Mouse (Mus musculus): ENCODE data around the gene Mog.

Mog gene

GRCm38 (mm10) chr17:37022628-37023576, at the start of gene Mog:
TSS of gene Mog (minus strand) at chr17:37023398.
- no peak for DNase-seq (ENCODE audit: extremely low spot score, low read depth, low spot score)

- DNase-seq (ENCODE audit: extremely low spot score, low read depth, low spot score) = no peak
These were observed 49.6 kb upstream of the Mog start for GRCm38 (mm10) chr17:37072730-37073276.

- DNase-seq (ENCODE audit: extremely low spot score, low read depth, low spot score) = no peak
These were observed 49.0 kb upstream of the Mog start for GRCm38 (mm10) chr17:37072080-37072729.

GRCm38 (mm10) chr17:37070121-37070520, 46.9 kb upstream of the Mog start:
- no peak for DNase-seq (ENCODE audit: extremely low spot score, low read depth, low spot score)

GRCm38 (mm10) chr17:37067861-37068260, 44.7 kb upstream of the Mog start:
- DNase-seq (ENCODE audit: extremely low spot score, low read depth, low spot score) = no peak

GRCm38 (mm10) chr17:37065993-37066392, 42.8 kb upstream of the Mog start:
- no peak for DNase-seq (ENCODE audit: extremely low spot score, low read depth, low spot score)

- no peak for DNase-seq (ENCODE audit: extremely low spot score, low read depth, low spot score)
These were observed 40.7 kb upstream of the Mog start for GRCm38 (mm10) chr17:37063686-37064495.

GRCm38 (mm10) chr17:37063063-37063462, 39.9 kb upstream of the Mog start:
- DNase-seq (ENCODE audit: extremely low spot score, low read depth, low spot score) = no peak

- no peak for DNase-seq (ENCODE audit: extremely low spot score, low read depth, low spot score)
These were observed 39.0 kb upstream of the Mog start for GRCm38 (mm10) chr17:37062101-37062641.

GRCm38 (mm10) chr17:37061435-37061834, 38.2 kb upstream of the Mog start:
- DNase-seq (ENCODE audit: extremely low spot score, low read depth, low spot score) = no peak

GRCm38 (mm10) chr17:37056957-37057356, 33.8 kb upstream of the Mog start:
- DNase-seq (ENCODE audit: extremely low spot score, low read depth, low spot score) = no peak

GRCm38 (mm10) chr17:37051745-37052144, 28.5 kb upstream of the Mog start:
- no peak for DNase-seq (ENCODE audit: extremely low spot score, low read depth, low spot score)

GRCm38 (mm10) chr17:37050876-37051275, 27.7 kb upstream of the Mog start:
- DNase-seq (ENCODE audit: extremely low spot score, low read depth, low spot score) = no peak

GRCm38 (mm10) chr17:37050399-37050798, 27.2 kb upstream of the Mog start:
- DNase-seq (ENCODE audit: extremely low spot score, low read depth, low spot score) = peak; percentile 33

- DNase-seq (ENCODE audit: extremely low spot score, low read depth, low spot score) = no peak
These were observed 26.5 kb upstream of the Mog start for GRCm38 (mm10) chr17:37049570-37050310.

GRCm38 (mm10) chr17:37048383-37048782, 25.2 kb upstream of the Mog start:
- DNase-seq (ENCODE audit: extremely low spot score, low read depth, low spot score) = no peak

- no peak for DNase-seq (ENCODE audit: extremely low spot score, low read depth, low spot score)
These were observed 24.8 kb upstream of the Mog start for GRCm38 (mm10) chr17:37047981-37048380.

- DNase-seq (ENCODE audit: extremely low spot score, low read depth, low spot score) = no peak
These were observed 24.3 kb upstream of the Mog start for GRCm38 (mm10) chr17:37047332-37047976.

GRCm38 (mm10) chr17:37046312-37047112, 23.3 kb upstream of the Mog start:
- no peak for DNase-seq (ENCODE audit: extremely low spot score, low read depth, low spot score)

Data from hindlimb bud, embryonic 11.5 days (tissue).